12 mouse cellular contexts compared by ENCODE assay signal in genomic region chrX:164042069-164042468, GRCm38 (mm10). TPM values are rescaled to one million over a fixed set of nuclear protein-coding genes. Genes with fewer than 3 reads are reported as not detected.
A peak's percentile ranks its signal among the peaks of the same experiment; 100 is the strongest.
DNase-seq lines count a peak whose midpoint lies in the region.
"Had no signal": no experiment of that assay in that cellular context is flagged by ENCODE, and none has a peak within 500 bp of the region (broad histone marks: within the 10 kb centered on the region; RNA-seq: fewer than 3 reads in every experiment).

No protein-coding gene starts in this region.

- peak; percentile 27 for DNase-seq in left cerebral cortex, adult 11 months (ENCODE audit: low spot score)
- no peak for DNase-seq in left cerebral cortex, postnatal 4 days
- peak; percentile 5 for DNase-seq in layer of hippocampus, postnatal 14 days (ENCODE audit: low spot score in 2 of 2)
- DNase-seq in left cerebral cortex, postnatal 25 days (ENCODE audit: low spot score in 2 of 2): peak; percentile 40 to 76
- DNase-seq in right cerebral cortex, postnatal 4 days: peak; percentile 5
- DNase-seq in gastrocnemius, postnatal 10 days: no peak
- DNase-seq in heart, postnatal 4 days: no peak
- DNase-seq in spleen, postnatal 14 days (ENCODE audit: low spot score in 2 of 2): no peak
- DNase-seq: adrenal gland, postnatal 10 days; cerebellum, adult 18-20 months; gastrocnemius, postnatal 25 days; heart, postnatal 10 days had no signal

- intact Hi-C loops in left cerebral cortex, postnatal 4 days (cut with DNase I): no loop called here
- intact Hi-C loops in left cerebral cortex, postnatal 25 days (cut with DNase I): no loop called here

RNA-seq across cellular contexts. Expression of gene Car5b, which starts 14.3 kb away (rescaled TPM):
- 1 to 10 TPM; 2.0 to 2.1 TPM for total RNA-seq in left cerebral cortex, postnatal 4 days (2021)
- 1 to 10 TPM; 3.0 to 3.6 TPM for total RNA-seq in layer of hippocampus, postnatal 14 days (2021)
- total RNA-seq in left cerebral cortex, postnatal 25 days (2021): 1 to 10 TPM; 3.0 to 3.1 TPM
- 1 to 10 TPM; 1.4 to 1.7 TPM for total RNA-seq in gastrocnemius, postnatal 10 days (2021)
- total RNA-seq in heart, postnatal 4 days (2021): under 1 TPM; 0.41 to 0.60 TPM

RNA-seq across cellular contexts. Expression of gene Siah1b, which starts 34.2 kb away (rescaled TPM):
- 10 to 100 TPM; 11.5 to 11.9 TPM for total RNA-seq in left cerebral cortex, postnatal 4 days (2021)
- total RNA-seq in layer of hippocampus, postnatal 14 days (2021): 10 to 100 TPM; 10.5 to 13.6 TPM
- 10 to 100 TPM; 10.2 to 11.1 TPM for total RNA-seq in left cerebral cortex, postnatal 25 days (2021)
- total RNA-seq in gastrocnemius, postnatal 10 days (2021): 1 to 10 TPM; 4.6 to 6.1 TPM
- 10 to 100 TPM in 1 of 2 experiments, 1 to 10 TPM in 1; 9.9 to 10.4 TPM for total RNA-seq in heart, postnatal 4 days (2021)

RNA-seq across cellular contexts. Expression of gene Cltrn, which starts 46.6 kb away (rescaled TPM):
- total RNA-seq in left cerebral cortex, postnatal 4 days (2021): not detected
- not detected for total RNA-seq in layer of hippocampus, postnatal 14 days (2021)
- not detected for total RNA-seq in left cerebral cortex, postnatal 25 days (2021)
- not detected for total RNA-seq in gastrocnemius, postnatal 10 days (2021)
- not detected for total RNA-seq in heart, postnatal 4 days (2021)
- total RNA-seq: gastrocnemius, postnatal 25 days; heart, postnatal 10 days had no signal

Comparison
In these comparisons a context has a peak if more than half of its experiments do, and no peak if none do; other contexts are left out.
1. DNase-seq: peak in left cerebral cortex, adult 11 months (single experiment), layer of hippocampus, postnatal 14 days (2 of 2), left cerebral cortex, postnatal 25 days (2 of 2) and right cerebral cortex, postnatal 4 days (single experiment); none in left cerebral cortex, postnatal 4 days (single experiment), gastrocnemius, postnatal 10 days (single experiment), heart, postnatal 4 days (single experiment) and spleen, postnatal 14 days (0 of 2).